Mouse (Mus musculus) megakaryocyte, embryonic 14.5 days (primary cell): ENCODE data around the gene 1110059E24Rik.

Source experiments
- FLI1 ChIP-seq: IDR thresholded peaks from 2 replicates; pipeline ENCODE4 v1.6.1; 2012; ENCODE audit warnings: low read length, inconsistent platforms, mixed read lengths
- GATA1 ChIP-seq: IDR thresholded peaks from 3 replicates; pipeline ENCODE4 v1.6.1; 2012; ENCODE audit warnings: mixed read lengths, low read length, inconsistent platforms, borderline replicate concordance

GRCm38 (mm10) chr19:21629501-21629900 is 23.3 kb downstream of the 1110059E24Rik start:
- TF ChIP-seq GATA1 = no peak
- no peak for TF ChIP-seq FLI1
